Mouse (Mus musculus): ENCODE data around the gene Aebp1. TPM values are rescaled to one million over a fixed set of nuclear protein-coding genes. Genes with fewer than 3 reads are reported as not detected.

Aebp1 gene
- total RNA-seq, 2 experiments from 2014 or later = 52.8 to 72.3 TPM

DNA sequence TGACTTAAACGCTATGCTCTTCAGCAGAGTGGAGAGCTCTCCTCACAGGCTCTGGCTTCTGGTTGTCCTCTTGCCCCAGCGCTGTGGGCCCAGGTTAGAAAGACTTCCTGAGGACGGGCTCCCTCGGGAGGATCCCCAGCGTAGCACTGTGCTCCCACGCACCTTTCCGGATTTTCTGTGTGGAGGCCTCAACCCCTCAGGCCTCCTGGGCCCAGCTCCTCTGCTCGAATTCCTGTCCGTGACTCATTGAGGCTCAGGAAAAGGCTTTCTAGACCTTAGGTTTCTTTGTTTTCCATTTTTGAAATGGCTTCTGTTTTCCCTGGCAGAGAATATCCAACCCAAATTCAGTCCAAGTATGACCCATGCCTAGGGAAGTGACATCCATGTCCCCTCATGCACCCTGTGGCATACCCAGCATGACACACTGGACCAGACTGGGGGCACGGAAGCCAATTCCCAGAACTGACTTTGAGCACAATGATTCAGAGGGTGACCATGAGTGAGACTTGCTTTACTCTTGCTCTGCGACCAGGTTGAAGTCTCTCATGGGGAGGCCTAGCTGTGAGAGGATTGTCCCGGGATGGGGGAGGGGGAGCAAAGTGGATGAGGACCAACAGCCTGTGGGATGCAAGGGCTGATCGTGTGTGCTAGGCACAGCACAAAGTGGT lies 1.7 kb upstream of the Aebp1 start:
- no peak for TF ChIP-seq CTCF (IDR thresholded peaks at IDR 0.05)
- H3K4me3 ChIP-seq = no peak overlapping the region
- no peak for DNase-seq
- intact Hi-C loops (cut with DNase I) = no loop called here
- H3K27ac ChIP-seq = peak overlapping the region; percentile 31; the same call in 1 of the 2 replicates

DNA sequence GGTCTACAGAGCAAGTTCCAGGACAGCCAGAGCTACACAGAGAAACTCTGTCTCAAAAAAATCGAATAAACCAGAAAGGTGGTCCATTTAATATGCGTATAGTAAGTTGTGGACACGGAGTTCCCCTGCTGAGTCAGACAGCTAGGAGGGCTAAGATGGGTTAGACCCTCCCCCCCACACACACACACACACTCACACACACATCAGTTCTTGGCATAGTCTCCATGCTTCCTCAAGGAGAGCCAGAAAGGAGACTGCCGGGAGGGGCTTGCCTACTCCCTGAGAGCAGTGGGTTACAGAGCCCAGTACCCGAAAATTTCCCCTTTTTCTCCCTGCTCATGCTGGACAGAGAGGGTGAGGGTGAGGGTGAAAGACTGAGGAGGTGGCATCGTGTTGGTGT lies 1.1 kb upstream of the Aebp1 start:
- no peak for TF ChIP-seq CTCF (IDR thresholded peaks at IDR 0.05)
- intact Hi-C loops (cut with DNase I) = no loop called here
- no peak overlapping the region for H3K4me3 ChIP-seq
- peak overlapping the region; percentile 89; the same call in 1 of the 2 replicates for H3K27ac ChIP-seq
- no peak for DNase-seq

DNA sequence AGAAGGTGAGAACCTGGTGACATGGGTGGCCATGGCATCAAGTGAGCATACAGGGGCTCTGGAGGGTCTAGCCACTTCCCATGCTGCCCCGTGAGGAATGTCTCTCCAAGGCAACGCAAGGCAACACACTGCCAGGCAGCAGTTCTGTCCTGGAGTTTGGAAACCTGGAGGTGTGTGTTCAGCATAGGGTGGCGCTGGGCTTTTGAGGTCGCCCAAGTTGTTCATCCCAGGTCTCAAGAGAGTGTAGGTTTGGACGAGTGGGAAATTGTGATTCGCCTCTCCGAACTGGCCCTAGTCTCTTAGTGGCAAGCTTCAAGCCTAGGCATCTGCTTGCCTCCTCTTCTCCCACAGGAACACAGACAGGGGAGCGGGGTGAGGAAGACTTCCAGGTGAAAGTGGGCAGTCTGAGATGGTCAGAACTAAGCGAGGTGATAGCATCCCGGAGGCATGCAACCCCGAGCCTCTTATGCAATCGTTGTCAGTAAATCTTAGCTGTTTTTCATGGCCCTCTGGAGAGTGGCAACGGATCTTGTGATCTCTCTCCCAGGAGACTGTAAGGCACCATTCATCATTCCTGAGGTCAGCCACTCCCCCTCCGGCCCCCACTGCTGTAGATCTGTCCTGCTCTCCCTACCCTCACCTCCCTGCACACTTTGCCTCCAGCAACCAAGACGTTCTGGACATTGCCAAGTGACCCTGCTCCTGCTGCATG lies 803 bp downstream of the Aebp1 start:
- peak; percentile 72 for DNase-seq
- H3K4me3 ChIP-seq = peak overlapping the region; percentile 82
- TF ChIP-seq CTCF (IDR thresholded peaks at IDR 0.05) = no peak
- intact Hi-C loops (cut with DNase I) = no loop called here
- peak overlapping the region; percentile 89 for H3K27ac ChIP-seq

DNA sequence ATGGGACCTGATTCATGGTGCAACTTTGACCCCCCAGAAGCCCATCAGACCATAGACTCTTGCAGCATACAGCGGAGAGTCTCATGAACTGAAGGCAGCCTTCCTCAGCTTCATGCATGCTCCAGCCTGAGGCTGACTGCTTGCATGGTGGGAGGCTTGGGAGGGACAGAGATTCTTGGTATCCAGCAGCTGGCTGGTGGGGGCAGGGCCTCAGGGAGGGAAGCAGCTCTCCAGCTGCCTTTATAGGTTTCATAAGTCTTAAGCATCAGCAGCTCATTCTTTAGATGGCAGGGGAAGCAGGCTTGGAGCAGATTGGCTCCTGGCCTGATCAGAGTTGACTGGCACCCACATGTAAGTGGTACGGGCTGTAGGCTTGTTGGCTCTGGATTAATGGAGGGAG lies 5.4 kb downstream of the Aebp1 start:
- no peak for TF ChIP-seq CTCF (IDR thresholded peaks at IDR 0.05)
- H3K27ac ChIP-seq = no peak overlapping the region
- no peak overlapping the region for H3K4me3 ChIP-seq
- intact Hi-C loops (cut with DNase I) = no loop called here
- no peak for DNase-seq

DNA sequence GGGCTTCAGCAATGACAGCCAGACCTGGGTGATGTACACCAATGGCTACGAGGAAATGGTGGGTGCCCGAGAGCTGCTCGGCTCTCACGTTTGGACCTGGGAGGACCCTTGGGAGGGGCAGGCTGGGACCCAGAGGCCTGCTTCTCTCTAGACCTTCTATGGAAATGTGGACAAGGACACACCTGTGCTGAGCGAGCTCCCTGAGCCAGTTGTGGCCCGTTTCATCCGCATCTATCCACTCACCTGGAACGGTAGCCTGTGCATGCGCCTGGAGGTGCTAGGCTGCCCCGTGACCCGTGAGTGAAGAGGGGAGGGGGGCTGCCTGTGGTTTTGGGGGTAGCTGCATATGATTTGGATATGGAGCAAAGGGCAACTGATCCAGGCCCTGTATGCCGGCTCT lies 6.6 kb downstream of the Aebp1 start:
- intact Hi-C loops (cut with DNase I) = no loop called here
- TF ChIP-seq CTCF (IDR thresholded peaks at IDR 0.05) = no peak
- Histone ChIP-seq H3K27ac (no peak overlapping the region), H3K4me3 (no peak overlapping the region)
- no peak for DNase-seq

DNA sequence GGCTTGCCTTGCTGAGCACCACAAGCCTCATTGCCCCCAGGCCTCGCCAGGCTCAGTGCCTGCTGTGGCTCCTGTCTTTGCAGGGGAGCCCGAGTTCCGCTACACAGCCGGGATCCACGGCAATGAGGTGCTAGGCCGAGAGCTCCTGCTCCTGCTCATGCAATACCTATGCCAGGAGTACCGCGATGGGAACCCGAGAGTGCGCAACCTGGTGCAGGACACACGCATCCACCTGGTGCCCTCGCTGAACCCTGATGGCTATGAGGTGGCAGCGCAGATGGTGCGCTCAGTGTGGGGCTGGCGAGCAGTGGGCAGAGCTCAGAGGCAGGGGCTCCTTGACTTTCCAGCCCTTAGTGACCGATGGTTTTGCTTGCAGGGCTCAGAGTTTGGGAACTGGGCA lies 7.6 kb downstream of the Aebp1 start:
- TF ChIP-seq CTCF (IDR thresholded peaks at IDR 0.05) = no peak
- no peak for DNase-seq
- no peak overlapping the region for H3K4me3 ChIP-seq
- intact Hi-C loops (cut with DNase I) = no loop called here
- peak overlapping the region; percentile 79 for H3K27ac ChIP-seq

DNA sequence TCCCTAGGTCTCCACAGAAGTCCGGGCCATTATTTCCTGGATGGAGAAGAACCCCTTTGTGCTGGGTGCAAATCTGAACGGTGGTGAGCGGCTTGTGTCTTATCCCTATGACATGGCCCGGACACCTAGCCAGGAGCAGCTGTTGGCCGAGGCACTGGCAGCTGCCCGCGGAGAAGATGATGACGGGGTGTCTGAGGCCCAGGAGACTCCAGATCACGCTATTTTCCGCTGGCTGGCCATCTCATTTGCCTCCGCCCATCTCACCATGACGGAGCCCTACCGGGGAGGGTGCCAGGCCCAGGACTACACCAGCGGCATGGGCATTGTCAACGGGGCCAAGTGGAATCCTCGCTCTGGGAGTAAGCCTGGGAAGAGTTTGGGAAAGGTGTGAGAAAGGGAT lies 8.3 kb downstream of the Aebp1 start:
- peak; percentile 90 for DNase-seq
- Histone ChIP-seq H3K27ac (peak overlapping the region; percentile 79), H3K4me3 (no peak overlapping the region)
- intact Hi-C loops (cut with DNase I) = no loop called here
- TF ChIP-seq CTCF (IDR thresholded peaks at IDR 0.05) = no peak

DNA sequence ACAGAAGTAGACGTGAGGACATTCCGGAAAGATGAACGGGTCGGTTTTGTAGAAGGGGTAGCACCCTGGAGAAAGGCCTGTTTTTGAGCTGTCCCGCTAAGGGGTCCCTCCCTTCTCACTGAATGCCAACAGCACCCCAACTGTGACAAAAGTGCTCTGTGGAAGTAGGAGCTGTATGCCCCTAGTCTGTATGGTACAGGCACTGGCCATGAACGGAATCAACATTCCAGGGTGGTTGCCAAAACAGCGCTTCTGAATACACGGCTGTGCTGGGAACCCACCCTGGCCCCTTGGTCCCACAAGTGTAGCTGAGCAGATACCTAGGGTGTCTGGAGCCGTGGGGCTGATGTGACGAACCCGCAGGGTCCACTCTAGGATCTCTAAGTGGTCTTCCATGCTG lies 11.0 kb downstream of the Aebp1 start:
- Histone ChIP-seq H3K27ac (no peak overlapping the region), H3K4me3 (no peak overlapping the region)
- intact Hi-C loops (cut with DNase I) = no loop called here
- no peak for TF ChIP-seq CTCF (IDR thresholded peaks at IDR 0.05)
- DNase-seq = no peak

DNA sequence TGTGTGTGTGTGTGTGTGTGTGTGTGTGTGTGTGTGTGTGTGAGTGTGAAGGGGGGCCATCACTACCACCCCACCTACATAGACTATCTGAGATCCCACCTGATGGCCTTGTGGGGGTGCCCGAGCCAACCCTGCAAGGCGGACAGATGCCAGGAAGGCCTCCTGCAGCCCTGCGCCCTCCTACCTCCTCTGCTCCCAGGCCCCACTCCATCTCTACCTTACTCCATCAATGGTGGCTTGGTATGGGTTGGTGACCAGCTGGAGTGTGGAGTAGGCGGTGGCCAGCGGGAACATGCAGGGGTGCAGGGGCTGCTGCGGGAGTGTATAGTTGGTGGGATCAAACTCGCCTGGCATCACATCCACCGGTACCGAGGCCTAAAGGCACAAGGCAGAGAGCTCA lies 11.4 kb downstream of the Aebp1 start:
- intact Hi-C loops (cut with DNase I) = no loop called here
- Histone ChIP-seq H3K27ac (no peak overlapping the region), H3K4me3 (no peak overlapping the region)
- TF ChIP-seq CTCF (IDR thresholded peaks at IDR 0.05) = no peak
- DNase-seq = no peak

DNA sequence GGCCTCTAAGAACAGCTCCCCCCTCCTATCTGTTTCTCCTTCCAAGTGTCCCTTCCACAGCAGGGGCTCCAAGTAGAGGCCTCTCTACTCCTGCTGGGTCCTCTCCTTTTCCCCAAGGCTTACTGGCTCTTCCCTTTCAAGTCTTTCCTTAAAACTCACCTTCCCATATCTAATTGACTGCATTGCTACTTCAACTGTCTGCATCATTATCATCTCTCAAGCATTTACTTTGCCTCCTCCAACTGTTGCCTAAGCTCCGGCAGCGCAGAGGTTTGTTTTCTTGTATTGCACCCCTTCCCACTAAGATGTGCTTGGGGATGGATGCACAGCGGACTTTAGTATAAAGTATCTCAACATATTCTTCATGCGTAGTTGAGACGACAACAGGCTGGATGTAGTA lies 15.7 kb downstream of the Aebp1 start:
- H3K4me3 ChIP-seq = peak overlapping the region; percentile 95
- no peak for TF ChIP-seq CTCF (IDR thresholded peaks at IDR 0.05)
- intact Hi-C loops (cut with DNase I) = no loop called here
- DNase-seq = no peak
- H3K27ac ChIP-seq = peak overlapping the region; percentile 91

DNA sequence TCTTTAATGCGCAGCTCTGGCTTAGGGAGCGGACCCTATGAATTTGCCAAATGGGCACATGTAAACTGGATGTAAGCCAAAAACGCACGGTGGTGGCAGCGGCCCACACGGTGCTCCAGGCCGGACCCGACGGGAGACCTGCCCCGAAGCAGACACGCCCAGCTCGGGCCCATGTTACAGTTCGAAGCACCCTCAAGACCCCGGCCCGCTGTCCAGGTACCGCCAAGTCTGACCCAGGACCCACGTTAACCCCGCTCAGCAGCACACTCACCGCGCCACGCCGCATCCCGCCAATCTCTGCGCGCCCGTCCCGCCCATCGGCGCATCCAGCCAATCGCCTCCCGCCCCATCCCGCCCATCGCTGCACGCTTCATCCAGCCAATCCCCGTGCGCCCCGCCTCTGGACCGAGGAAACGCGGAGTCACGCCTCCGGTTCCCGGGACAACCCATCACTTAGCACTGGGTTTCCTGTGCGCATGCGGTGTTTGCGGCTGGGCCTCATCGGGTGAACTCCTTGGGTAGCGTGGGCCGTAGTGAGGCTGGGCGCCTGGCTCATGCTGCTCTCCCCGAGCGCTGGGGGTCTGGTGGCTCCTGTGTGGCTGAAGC lies 16.3 kb downstream of the Aebp1 start, which contains the start of gene Pold2:
Pold2 (minus strand) TSS at position 372 of the 606 bp plus-strand sequence.
- DNase-seq = peak; percentile 99
- no peak for TF ChIP-seq CTCF (IDR thresholded peaks at IDR 0.05)
- Histone ChIP-seq H3K4me3 (peak within 1 kb of the TSS; percentile 95), H3K27ac (peak within 1 kb of the TSS; percentile 91)
- intact Hi-C loops (cut with DNase I) = loop anchor here (2.0 kb wide), 1 partner anchor 39 kb away; the partner anchor contains the start of gene Polm

DNA sequence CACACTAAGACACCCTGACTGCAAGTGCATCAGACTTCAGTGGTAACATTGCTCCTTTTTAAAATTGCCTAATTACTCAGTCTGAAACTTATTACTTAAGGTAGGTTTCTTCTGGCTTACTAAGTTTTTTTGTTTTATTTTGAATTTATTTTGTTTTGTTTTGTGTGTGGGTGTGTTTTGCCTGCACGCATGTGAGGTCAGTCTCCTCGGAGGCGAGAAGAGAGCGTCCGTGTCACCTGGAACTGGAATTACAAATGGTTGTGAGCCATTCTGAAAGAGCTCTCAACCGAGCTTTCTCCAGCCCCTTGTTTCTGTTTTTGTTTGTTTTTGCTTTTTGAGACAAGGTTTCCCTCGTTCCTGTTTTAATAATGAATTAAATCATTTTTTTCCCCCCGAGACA lies 16.9 kb downstream of the Aebp1 start:
- TF ChIP-seq CTCF (IDR thresholded peaks at IDR 0.05) = no peak
- peak overlapping the region; percentile 91 for H3K27ac ChIP-seq
- peak overlapping the region; percentile 95 for H3K4me3 ChIP-seq
- no peak for DNase-seq
- intact Hi-C loops (cut with DNase I) = loop anchor here (2.0 kb wide), 1 partner anchor 40 kb away; the partner anchor contains the start of gene Polm

DNA sequence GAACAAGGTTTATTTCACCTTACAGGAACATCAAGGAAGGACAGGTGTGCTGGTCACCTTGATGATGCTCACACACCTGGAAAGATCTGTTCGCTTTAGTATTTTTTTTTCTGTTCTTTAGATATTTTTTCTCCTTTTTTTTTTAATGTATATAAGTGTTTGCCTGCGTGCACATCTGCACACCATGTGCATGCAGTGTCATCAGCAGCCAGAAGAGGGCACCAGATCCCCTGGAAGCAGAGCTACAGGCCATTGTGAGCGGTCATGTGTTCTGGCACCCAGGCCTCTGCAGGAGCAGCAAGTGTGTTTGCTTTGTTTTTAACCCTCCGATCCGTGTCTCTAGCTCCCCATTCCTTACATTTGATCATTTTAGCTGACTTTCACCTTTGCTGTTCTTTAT lies 18.2 kb downstream of the Aebp1 start:
- intact Hi-C loops (cut with DNase I) = loop anchor here (2.0 to 10.0 kb wide), 2 partner anchors 41 to 155 kb away; partner anchors contain the start of gene Polm
- peak; percentile 61 for DNase-seq
- Histone ChIP-seq H3K27ac (no peak overlapping the region), H3K4me3 (no peak overlapping the region)
- peak; percentile 74 for TF ChIP-seq CTCF (IDR thresholded peaks at IDR 0.05)

All from gastrocnemius, adult 2 months (tissue).